Mouse (Mus musculus) adrenal gland, postnatal 4 days (tissue): Measurements from ENCODE around the gene Rab11a. TPM values are rescaled to one million over a fixed set of nuclear protein-coding genes. Genes with fewer than 3 reads are reported as not detected.

ENCODE experiments used
- DNase-seq, 2 experiments: peaks; one replicate each; pipeline ENCODE4 v3.0.0; 2021 to 2022; ENCODE audit warnings: low spot score in 2 of 2, mixed read lengths in 2 of 2
- long read RNA-seq, 2 experiments: library from polyadenylated mRNA; stranded (forward); transcript quantifications; one replicate each; pipeline ENCODE4 v2.0.0; 2021
- total RNA-seq, 2 experiments: library from RNA; stranded (reverse); gene quantifications; 2 replicates each; pipeline ENCODE4 v1.2.3; 2021

Gene Rab11a
- total RNA-seq, result 100 to 1,000 TPM; 304 to 332 TPM
- long read RNA-seq, experiment 1, transcript Rab11a-208 (5 exons, 2,336 nt), result major isoform, 94 of 110 reads
- long read RNA-seq, experiment 1, partial matches to known transcripts, result 9 of 110 reads
- long read RNA-seq, experiment 1, other reads (novel, unspliced or antisense), result 5 of 110 reads
- long read RNA-seq, experiment 2, transcript Rab11a-208 (5 exons, 2,336 nt), result major isoform, 168 of 198 reads
- long read RNA-seq, experiment 2, partial matches to known transcripts, result 6 of 198 reads
- long read RNA-seq, experiment 2, other reads (novel, unspliced or antisense), result 23 of 198 reads

- peak; percentile 84 to 88 for DNase-seq
These were observed at the start of gene Rab11a for GRCm38 (mm10) chr9:64737406-64738201. Rab11a (minus strand) TSS chr9:64737758.

GRCm38 (mm10) chr9:64786216-64786905, 48.8 kb upstream of the Rab11a start:
- DNase-seq, result no peak

GRCm38 (mm10) chr9:64784841-64785240, 47.3 kb upstream of the Rab11a start:
- DNase-seq, result peak; percentile 35 to 50

GRCm38 (mm10) chr9:64783511-64783910, 46.0 kb upstream of the Rab11a start:
- DNase-seq, result no peak

- no peak for DNase-seq
These were observed 42.1 kb upstream of the Rab11a start for GRCm38 (mm10) chr9:64779628-64780027.

- no peak for DNase-seq
These were observed 40.6 kb upstream of the Rab11a start for GRCm38 (mm10) chr9:64778151-64778550.

- no peak for DNase-seq
These were observed 40.0 kb upstream of the Rab11a start for GRCm38 (mm10) chr9:64777441-64777987.

GRCm38 (mm10) chr9:64775491-64775890, 37.9 kb upstream of the Rab11a start:
- no peak for DNase-seq

GRCm38 (mm10) chr9:64774883-64775282, 37.3 kb upstream of the Rab11a start:
- no peak for DNase-seq

- peak in 1 of 2 experiments; percentile 21 for DNase-seq
These were observed 36.9 kb upstream of the Rab11a start for GRCm38 (mm10) chr9:64774411-64774811.

GRCm38 (mm10) chr9:64773936-64774335, 36.4 kb upstream of the Rab11a start:
- DNase-seq, result no peak

- DNase-seq, result no peak
These were observed 35.7 kb upstream of the Rab11a start for GRCm38 (mm10) chr9:64773254-64773653.

- peak; percentile 11 to 56 for DNase-seq
These were observed 33.7 kb upstream of the Rab11a start for GRCm38 (mm10) chr9:64771236-64771635.

- DNase-seq, result no peak
These were observed 32.9 kb upstream of the Rab11a start for GRCm38 (mm10) chr9:64770411-64770849.

GRCm38 (mm10) chr9:64769911-64770310, 32.4 kb upstream of the Rab11a start:
- no peak for DNase-seq

- DNase-seq, result no peak
These were observed 31.6 kb upstream of the Rab11a start for GRCm38 (mm10) chr9:64769066-64769695.

GRCm38 (mm10) chr9:64767796-64768195, 30.2 kb upstream of the Rab11a start:
- no peak for DNase-seq

GRCm38 (mm10) chr9:64766136-64766535, 28.6 kb upstream of the Rab11a start:
- no peak for DNase-seq

- no peak for DNase-seq
These were observed 27.3 kb upstream of the Rab11a start for GRCm38 (mm10) chr9:64764824-64765223.

- DNase-seq, result no peak
These were observed 20.5 kb upstream of the Rab11a start for GRCm38 (mm10) chr9:64758052-64758451.

- no peak for DNase-seq
These were observed 15.0 kb upstream of the Rab11a start for GRCm38 (mm10) chr9:64752575-64752974.
